Mouse (Mus musculus) cerebellum, adult 18-20 months (tissue): ENCODE measurements around the gene St6galnac5.
"Not testable (repeated sequence)": the region's sequence is repeated elsewhere in the genome, so short reads cannot be mapped to it uniquely, and the experiment has no call there.

Experiments
- DNase-seq, 2 experiments: peaks; one replicate each; pipeline ENCODE4 v3.0.0; 2021

The St6galnac5 gene

DNA sequence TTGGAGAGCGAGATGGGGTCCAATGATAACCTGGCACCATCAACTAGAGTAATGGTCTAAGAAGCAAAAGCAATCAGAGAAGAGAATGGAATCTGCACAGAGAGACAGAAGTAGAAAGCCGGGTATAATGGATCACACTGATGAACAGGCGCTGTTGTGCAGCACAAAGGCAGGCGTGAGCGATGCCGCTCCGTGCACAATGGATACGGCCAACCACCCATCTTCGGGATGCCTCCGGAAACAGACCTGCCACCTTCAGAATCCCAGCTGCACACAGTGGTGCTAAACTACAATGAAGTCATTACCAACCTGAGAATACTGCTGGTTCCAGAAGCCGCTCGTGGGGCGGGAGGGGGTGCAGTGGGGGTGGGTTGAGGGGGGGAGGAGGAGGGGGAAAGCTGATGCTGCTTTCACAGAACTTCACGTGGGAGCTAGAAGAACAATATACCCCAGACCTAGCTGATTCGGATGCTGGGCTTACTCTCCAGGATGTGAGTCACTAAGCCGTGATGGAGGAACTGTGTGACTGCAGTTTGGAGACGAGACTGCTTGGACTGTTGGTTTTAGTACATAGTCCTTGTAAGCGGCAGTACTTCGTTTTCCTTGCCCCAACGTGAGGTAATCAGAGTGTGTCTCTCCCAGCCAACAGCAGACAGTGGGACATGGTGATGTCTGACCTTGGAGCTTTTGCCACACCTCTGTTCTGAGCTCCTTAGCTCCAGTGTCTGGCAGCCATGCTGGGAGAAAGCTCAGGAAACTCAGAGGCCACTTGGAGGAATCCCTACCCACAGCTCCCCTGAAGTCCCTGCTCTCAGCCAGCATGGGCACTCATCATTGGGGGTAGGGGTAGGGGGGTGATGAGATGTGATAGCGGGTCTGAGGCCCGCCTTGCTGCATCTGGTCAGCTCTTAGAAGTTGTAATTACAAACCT lies 115.7 kb downstream of the St6galnac5 start:
- DNase-seq, result no peak

DNA sequence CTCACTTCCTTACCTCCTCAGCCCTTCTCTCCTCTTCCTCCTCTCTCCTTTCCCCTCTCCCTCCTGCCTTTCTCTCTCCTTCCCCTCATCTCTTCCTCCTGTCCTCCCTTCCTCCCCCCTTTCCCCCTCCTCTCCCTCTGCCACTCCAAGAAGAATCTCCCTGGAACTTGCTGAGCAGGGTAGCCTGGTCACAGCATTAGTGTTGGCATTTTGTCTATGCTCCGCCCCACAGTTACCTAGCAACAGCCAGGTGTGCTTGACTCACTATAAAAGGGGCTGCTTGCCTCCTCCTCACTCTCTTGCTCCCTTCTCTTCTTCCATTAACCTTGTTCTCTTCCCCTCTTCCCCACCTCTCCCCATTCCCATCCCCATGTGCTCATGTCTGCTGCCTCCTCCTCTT lies 120.1 kb downstream of the St6galnac5 start:
- DNase-seq, result no peak

DNA sequence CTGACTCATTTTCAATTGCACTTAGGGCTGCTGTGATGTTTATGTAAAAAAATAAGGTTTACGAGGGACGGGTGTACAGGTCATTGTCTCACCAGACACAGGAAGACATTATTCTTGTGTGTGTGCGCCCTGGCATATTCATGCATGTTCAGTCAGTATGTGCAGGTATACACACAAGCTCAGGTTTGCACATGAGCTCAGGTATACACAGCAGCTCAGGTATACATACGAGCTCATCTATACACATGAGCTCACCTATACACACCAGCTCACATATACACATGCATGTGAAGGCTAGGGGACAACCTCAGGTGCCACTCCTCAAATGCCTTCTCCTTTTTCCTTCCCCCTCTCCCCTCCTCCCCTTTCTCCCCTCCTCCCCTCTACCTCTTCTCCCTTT lies 120.6 kb downstream of the St6galnac5 start:
- no peak for DNase-seq

- no peak for DNase-seq
Observed at GRCm38 (mm10) chr3:152856095-152856494, 126.0 kb downstream of the St6galnac5 start.

DNA sequence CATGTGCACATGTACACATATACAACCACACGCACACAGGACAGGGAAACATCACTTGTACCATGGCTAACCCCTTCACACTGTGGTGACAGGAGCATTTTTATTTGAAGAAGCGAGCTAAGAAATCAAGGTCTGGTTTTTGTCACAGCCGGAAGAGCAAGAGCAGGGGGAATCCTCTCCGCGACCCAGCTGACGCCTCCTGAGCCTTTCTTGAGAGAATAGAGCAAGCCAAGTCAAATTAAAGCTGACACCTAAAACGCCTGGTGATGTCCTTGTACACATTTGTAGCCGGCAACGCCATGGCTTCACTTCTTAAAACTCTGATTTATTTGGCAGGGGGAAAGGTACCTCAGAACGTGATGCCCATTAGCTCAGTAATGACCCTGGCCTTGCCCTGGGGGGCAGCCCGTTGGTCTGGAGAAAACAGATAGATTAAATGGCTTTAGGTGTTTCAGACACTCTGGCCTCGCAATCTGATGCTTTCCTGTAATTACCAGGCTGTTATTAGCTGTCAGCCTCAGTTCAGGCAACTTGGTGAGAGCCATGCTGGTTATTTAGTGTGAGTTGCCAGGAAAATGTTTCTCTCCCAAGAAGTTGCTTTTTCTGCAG lies 126.9 kb downstream of the St6galnac5 start:
- no peak for DNase-seq

DNA sequence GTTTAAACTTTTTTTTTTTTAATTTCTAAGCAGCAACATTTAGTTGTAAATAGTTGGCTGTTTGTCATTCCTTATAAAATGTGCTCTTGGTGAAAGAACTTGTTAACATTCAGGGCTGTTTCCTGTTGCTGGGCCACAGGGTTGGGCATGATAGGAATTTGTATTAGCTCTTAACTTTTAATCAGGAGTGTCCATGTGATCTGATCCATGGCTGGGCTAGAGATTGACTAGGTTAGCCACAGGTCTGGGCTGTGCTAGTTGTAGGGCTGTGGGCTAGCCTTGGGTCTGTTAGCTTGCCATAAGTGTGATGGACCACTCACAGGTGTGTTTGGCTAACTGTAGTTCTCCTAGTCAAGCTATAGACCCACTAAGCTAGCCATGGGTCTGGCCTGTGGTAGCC lies 138.1 kb downstream of the St6galnac5 start:
- no peak for DNase-seq

- no peak for DNase-seq
Observed at GRCm38 (mm10) chr3:152842648-152843047, 139.4 kb downstream of the St6galnac5 start.

- no peak for DNase-seq
Observed at GRCm38 (mm10) chr3:152841264-152841663, 140.8 kb downstream of the St6galnac5 start.

DNA sequence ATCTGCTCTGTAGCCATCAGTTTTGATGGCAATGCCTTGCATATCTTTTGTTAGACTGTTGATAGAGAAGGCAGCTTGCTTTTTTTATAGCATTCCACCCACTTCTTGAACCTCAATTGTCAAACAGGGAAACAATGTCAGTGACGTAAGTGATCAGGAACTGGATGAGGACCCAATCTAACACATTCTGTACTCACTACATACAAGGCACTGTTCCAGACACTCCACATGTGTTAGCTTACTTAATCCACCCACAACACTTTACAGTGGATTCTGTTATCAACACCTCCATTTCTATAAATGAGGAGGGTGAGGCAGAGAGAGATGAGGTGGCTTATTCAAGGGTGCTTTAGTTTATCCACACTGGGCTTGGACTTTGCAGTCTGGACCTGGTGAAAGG lies 144.1 kb downstream of the St6galnac5 start:
- DNase-seq, result no peak

- no peak for DNase-seq
Observed at GRCm38 (mm10) chr3:152837407-152837806, 144.6 kb downstream of the St6galnac5 start.

- no peak for DNase-seq
Observed at GRCm38 (mm10) chr3:152832436-152832835, 149.6 kb downstream of the St6galnac5 start.

DNA sequence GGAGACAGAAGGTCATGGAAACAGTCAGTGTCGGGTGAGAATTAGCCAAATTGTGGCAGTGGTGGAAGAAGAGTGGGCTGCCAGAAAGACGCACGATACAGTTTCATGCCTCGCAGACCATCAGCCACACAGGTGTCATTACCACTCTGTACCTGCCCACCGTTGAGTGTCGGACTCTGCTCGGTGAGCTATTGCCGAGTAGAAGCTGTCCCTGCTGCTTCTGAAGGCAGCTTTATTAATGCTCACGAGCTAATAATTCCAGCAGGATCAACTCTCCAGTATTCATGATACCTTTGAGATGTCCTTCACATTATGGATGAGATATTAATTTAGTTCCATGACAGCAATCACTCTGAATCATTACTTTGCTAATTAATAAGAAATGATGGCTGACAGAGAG lies 150.1 kb downstream of the St6galnac5 start:
- DNase-seq, result no peak

- no peak for DNase-seq
Observed at GRCm38 (mm10) chr3:152831377-152831776, 150.7 kb downstream of the St6galnac5 start.

GRCm38 (mm10) chr3:152821202-152821601 lies 160.8 kb downstream of the St6galnac5 start:
- no peak for DNase-seq

- DNase-seq, result no peak
Observed at GRCm38 (mm10) chr3:152820406-152820805, 161.6 kb downstream of the St6galnac5 start.

DNA sequence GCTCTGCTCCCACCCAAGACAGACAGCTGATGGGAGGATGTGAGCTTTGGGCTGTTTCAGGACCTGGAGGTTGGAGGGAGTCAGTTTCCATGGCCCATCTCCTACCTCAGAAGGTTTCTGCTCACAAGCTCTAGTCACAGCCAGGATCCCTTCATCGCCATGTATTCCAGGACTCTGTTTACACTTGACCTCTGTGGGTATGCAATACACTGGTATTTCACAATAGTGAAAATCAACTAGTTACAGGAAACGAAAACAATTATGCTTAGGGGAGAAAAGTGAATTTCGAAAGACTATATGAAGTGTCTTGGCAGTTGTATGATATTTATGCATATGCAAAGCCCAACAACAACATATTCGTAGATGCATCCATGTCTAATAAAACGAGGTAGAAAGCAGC lies 166.9 kb downstream of the St6galnac5 start:
- DNase-seq, result no peak

- DNase-seq, result no peak
Observed at GRCm38 (mm10) chr3:152813905-152814304, 168.1 kb downstream of the St6galnac5 start.

GRCm38 (mm10) chr3:152799738-152800431 lies 182.2 kb downstream of the St6galnac5 start:
- peak; percentile 20 to 26 for DNase-seq

DNA sequence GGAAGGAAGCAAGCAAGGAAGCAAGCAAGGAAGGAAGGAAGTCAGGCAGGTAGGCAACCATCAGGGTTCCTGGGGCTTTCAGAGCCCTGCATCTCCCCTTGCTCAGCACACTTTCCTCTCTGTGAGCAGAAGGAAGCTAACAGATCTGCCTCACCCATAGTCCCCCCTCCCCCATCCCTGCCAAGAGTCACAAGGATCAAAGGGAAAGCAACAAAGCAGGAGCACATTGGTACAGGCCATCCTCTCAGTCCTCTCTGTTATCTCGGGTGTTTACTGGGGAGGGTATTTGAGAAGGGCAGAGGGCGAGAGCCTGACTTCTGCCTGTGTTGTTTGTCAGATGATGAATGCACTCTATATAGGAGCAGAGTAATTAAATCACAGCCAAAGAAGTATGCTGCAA lies 184.7 kb downstream of the St6galnac5 start:
- DNase-seq, result no peak

GRCm38 (mm10) chr3:152796216-152796615 lies 185.8 kb downstream of the St6galnac5 start:
- DNase-seq, result no peak

- DNase-seq, result no peak
Observed at GRCm38 (mm10) chr3:152793006-152793405, 189.0 kb downstream of the St6galnac5 start.

GRCm38 (mm10) chr3:152792601-152793000 lies 189.4 kb downstream of the St6galnac5 start:
- DNase-seq, result peak in 1 of 2 experiments; percentile 10

- not testable (repeated sequence) for DNase-seq
Observed at GRCm38 (mm10) chr3:152788301-152788953, 193.6 kb downstream of the St6galnac5 start.
